Mouse (Mus musculus) brain, embryonic 14.5 days (tissue): ENCODE data around the gene Rab25. TPM values are rescaled to one million over a fixed set of nuclear protein-coding genes. Genes with fewer than 3 reads are reported as not detected.

Experiments used
- DNase-seq: peaks from one replicate; pipeline ENCODE4 v3.0.0-alpha.2; 2011; ENCODE audit warnings: low read depth
- CTCF ChIP-seq: fragments of 200-500 bp; IDR thresholded peaks from 2 replicates; pipeline ENCODE4 v1.5.1; 2012; ENCODE audit warnings: inconsistent platforms, mild to moderate bottlenecking, moderate library complexity, borderline replicate concordance; ENCODE audit not compliant: insufficient read depth, insufficient read length; ENCODE audit errors: extremely low read depth
- POLR2A ChIP-seq: fragments of 200-500 bp; IDR thresholded peaks from 2 replicates; pipeline ENCODE4 v1.6.1; 2012; ENCODE audit warnings: mild to moderate bottlenecking, inconsistent platforms, borderline replicate concordance; ENCODE audit not compliant: poor library complexity, insufficient read depth, insufficient read length, severe bottlenecking; ENCODE audit errors: extremely low read depth
- polyA plus RNA-seq: library from polyadenylated mRNA; depleted of rRNA; stranded (reverse); fragments of >200 nt; gene quantifications from 2 replicates; pipeline ENCODE4 v1.2.3, GENCODE M21; 2012

The Rab25 gene
- polyA plus RNA-seq, 1 experiment = 1.7 TPM

DNA sequence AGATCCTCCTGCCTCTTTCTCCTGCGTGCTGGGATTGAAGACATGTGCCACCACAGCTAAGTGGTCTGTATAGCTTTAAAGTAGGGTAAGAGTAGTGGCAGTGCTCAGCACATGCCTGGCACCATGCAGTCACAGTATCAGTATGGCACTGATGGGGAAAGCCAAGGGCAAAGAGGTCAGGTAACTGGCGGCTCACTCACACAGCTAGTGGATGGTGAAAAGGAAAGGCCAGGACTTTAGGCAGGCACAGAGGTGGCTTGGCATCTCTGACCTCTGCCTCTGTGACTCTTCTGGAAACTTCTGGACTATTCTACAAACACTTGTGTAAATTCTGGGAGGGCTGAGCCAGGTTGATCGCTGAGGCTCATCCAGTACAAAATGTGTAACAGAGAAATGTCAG lies 18.0 kb upstream of the Rab25 start:
- no peak for DNase-seq
- TF ChIP-seq CTCF (no peak), POLR2A (no peak)

DNA sequence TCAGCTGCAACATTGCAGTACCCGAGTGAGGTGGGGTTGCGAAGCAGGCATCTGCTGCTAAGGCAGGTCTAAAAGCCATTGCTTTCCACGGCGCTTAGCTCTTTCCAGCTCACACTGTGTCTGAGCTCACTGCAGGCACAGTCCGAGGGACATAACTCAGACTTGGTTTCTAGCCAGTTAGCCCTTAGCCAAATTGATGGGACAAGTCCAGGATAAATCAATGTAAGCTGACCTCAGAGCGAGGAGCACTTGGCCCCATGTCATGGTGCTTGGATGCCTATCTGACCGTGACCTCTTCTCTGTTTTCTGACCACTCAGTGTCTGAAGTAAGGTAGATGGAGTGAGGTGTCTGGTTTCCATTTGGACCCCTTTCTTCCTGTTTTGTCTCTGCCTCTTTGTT lies 15.9 kb upstream of the Rab25 start:
- no peak for TF ChIP-seq POLR2A
- TF ChIP-seq CTCF = no peak
- no peak for DNase-seq

DNA sequence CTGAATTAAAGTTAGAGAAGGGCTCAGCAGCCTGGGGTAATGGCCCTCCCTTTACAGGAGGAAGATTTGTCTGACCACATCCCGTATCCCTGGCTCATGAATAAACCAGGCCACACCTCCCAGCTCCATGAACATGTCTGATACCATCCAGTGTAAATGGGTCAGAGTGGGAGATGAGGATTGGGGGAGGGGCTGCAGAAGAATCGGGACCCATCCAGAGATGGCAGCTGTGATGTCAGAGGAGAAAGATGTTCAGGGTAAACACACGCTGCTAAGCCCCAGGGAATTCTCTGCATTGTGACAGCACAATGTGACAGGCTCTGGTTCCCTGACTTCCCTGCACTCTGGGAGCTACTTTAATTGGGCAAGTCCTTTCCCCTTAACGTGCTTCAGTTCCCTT lies 15.3 kb upstream of the Rab25 start:
- TF ChIP-seq POLR2A (no peak), CTCF (no peak)
- no peak for DNase-seq

DNA sequence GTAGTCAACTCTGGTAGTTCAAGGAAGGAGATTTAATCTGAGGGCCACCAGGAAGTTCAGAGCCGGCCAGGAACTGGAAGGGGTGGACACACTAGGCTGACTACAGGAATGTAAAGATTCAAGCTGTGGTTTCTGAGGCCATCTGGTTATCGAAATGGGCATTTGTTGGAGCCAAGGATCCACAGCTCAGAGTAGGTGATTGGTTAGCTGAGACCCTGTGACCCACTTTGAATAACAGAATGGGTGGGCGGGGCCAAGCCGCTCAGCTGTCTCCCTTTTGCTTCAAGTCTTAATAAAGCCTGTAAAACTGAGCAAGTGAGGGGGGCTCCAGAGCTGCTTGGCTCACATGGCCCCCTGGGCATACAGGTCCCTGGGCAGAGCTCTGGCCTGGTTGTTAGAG lies 13.9 kb upstream of the Rab25 start:
- DNase-seq = peak; percentile 61
- TF ChIP-seq CTCF (no peak), POLR2A (no peak)

DNA sequence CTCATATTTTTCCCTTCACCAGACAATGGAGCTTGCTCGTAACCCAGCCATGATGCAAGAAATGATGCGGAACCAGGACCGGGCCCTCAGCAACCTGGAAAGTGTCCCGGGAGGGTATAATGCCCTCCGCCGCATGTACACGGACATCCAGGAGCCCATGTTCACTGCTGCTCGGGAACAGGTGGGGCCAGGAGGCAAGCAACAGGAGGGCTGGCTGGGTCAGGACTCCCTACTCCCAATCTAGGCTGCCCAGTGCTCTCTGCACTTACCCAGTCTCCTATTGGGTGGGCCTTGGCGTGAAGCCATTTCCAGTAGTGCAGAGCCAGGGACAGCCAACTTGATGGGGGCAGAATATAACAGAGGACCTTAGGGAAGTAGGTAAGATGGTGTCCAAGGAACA lies 11.5 kb upstream of the Rab25 start:
- no peak for DNase-seq
- TF ChIP-seq CTCF = no peak
- no peak for TF ChIP-seq POLR2A

DNA sequence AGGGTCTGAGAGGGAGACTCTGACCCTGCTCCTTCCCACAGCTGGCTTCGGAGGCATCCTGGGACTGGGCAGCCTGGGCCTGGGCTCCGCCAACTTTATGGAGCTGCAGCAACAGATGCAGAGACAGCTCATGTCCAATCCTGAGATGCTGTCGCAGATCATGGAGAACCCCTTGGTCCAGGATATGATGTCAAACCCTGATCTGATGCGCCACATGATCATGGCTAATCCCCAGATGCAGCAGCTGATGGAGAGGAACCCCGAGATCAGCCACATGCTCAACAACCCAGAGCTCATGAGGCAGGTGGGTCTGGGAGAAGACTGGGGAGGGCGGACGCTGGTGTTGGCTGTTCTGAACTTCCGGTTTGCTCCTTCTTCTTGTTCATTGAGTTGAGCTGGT lies 8.5 kb upstream of the Rab25 start:
- TF ChIP-seq CTCF (no peak), POLR2A (no peak)
- no peak for DNase-seq

DNA sequence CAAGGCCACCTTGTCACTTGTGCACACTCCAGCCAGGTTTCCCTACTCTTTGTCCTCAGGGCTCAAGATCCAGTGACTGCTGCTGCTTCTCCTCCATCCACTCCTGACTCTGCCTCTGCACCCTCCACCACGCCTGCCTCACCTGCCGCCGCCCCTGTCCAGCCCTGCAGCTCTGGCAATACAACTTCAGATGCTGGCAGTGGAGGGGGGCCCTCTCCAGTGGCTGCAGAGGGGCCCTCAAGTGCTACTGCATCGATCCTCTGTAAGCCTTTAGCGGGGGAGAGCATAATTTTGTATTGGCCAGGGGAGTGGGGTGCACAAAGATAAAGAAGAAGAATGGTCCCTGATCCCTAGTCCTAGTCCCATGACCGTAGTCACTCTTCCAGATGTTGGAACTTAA lies 7.6 kb upstream of the Rab25 start:
- TF ChIP-seq CTCF (no peak), POLR2A (no peak)
- DNase-seq = no peak

DNA sequence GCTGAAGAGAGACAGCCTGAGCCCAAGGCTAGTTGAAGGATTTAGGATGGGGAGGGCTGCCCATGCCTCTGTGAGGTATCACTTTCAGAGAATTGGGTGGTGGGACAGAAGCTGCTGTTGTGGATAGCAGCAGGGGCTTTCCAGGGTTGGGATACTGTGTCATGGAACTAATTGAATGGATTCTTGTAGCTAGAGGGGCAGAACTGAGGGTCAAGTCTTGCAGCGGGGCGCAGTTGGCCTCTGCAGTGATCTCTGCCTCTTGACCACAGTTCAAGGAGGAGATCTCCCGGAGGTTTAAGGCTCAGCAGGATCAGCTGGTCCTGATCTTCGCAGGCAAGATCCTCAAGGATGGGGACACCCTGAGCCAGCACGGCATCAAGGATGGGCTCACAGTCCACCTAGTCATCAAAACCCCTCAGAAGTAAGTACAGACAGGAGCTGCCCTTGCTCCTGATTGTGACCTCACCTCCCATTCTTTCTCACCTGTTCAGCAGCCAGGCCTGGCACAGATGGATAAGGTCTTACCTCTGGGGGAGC lies 7.0 kb upstream of the Rab25 start:
- no peak for TF ChIP-seq CTCF
- no peak for TF ChIP-seq POLR2A
- DNase-seq = no peak

DNA sequence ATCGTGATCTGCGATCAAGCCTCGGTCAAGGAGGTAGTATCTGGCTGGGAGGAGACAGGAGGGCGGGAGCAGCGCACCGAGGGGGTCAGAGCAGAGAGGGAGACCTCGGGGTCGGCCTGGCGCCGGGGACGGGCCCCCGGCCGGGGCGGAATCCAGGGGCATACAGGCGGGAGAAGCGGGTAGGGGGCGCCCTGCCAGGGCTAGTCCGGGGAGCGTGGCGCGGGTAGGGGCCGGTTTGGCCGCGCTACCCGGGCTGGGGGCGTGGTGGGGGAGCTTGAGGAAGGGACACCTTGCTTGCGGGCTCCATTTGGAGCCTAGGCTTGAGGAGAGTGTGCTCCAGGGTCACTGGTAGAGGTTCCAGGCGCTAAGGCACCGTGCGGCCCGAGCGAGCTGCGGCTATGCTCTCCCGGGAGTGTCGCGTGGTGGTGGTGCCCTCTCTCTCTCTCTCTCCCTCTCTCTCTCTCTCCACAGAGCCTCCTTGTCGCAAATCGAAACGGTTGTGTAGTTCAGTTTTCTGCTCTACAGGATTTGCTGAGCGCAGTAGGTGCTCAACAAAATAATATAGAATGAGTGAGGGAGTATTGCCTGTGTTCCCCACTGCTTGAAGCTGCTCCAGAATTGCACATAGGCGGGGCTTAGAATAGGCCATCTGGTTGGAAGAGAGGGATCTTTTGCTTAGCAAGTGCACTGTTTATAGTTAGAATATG lies 5.9 kb upstream of the Rab25 start:
- no peak for TF ChIP-seq CTCF
- TF ChIP-seq POLR2A = no peak
- DNase-seq = peak; percentile 90

DNA sequence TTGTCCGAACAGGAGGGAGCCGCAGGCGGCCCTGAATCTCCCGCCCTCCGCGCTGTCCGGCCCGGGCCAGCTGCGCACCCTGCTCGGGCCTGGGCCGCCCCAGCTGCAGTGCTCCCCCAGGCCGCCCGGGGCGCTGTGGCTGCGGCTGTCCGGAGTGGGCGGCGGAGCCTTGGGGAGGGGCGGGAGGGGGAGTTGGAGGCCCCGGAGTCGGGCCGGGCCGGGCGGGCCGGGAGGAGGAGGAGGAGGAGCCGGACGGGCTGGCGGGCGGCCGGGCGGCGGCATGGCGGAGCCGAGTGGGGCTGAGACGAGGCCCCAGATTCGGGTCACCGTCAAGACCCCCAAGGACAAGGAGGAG lies 5.4 kb upstream of the Rab25 start, which contains the start of gene Ubqln4:
TSS of gene Ubqln4 (plus strand) at position 234 of the 355 bp plus-strand sequence.
- peak; percentile 79 for TF ChIP-seq CTCF
- peak; percentile 81 for TF ChIP-seq POLR2A
- peak; percentile 95 for DNase-seq

DNA sequence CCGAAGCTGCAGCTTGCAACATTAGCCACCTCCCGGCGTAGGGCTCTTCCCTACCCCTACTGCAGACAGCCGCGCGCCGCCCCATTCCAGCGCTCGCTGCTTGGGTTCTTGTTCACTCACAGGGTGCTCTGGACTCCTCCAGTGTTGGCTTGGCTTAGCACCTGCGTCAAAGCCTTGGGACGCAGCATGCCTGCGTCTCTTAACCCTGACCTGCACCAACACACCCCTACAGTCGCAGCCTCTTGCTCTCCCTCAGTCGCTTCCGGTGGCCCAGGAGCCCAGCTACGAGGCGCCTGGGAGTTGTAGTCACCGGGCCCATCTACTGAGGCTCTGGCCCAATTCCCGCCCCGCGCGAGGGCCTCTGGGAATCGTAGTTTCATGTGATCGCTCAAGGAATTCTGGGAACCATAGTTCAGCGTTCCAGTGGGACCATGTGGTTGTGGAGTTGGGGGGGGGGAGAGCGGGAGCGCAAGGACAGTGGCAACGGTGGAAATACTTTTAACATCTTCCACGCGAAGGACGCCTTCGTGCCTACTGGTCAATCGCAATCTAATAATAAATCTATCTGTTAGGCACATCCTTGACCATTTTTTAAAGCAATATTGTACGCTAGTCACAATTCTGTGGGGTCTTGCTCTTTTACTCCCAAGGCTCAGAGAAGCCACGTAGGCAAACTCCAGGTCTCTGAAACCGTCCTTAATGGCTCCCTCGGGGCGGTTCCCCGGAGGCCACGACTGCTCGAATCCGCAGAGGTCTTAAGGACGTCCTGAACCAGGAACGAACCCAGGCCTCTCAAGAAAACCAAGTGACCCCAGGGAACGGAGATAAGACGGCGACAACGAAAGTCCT lies 4.8 kb upstream of the Rab25 start, which contains the start of gene Lamtor2:
TSS of gene Lamtor2 (minus strand) at position 399 of the 849 bp plus-strand sequence.
- TF ChIP-seq CTCF = no peak
- peak; percentile 56; the same call in 1 of the 2 replicates for TF ChIP-seq POLR2A
- peak; percentile 99 for DNase-seq
